ENCODE assay signal across 12 mouse cellular contexts in genomic region chr8:84838513-84838912, GRCm38 (mm10). TPM values are rescaled to one million over a fixed set of nuclear protein-coding genes. Genes with fewer than 3 reads are reported as not detected.
A peak's percentile ranks its signal among the peaks of the same experiment; 100 is the strongest.
DNase-seq lines count a peak whose midpoint lies in the region; ATAC-seq and TF ChIP-seq lines count a peak whose summit lies in the region.
"Had no signal": no experiment of that assay in that cellular context is flagged by ENCODE, and none has a peak within 500 bp of the region (broad histone marks: within the 10 kb centered on the region; RNA-seq: fewer than 3 reads in every experiment).

No protein-coding gene starts in this region.

- peak overlapping the region; percentile 35; the same call in 1 of the 2 replicates for H3K9ac ChIP-seq in heart, embryonic 11.5 days (ENCODE audit: low read depth, low read length)
- no peak overlapping the region for H3K9ac ChIP-seq in embryonic facial prominence, embryonic 13.5 days
- peak overlapping the region; percentile 96 for H3K9ac ChIP-seq in liver, embryonic 15.5 days

- H3K4me2 ChIP-seq in heart, embryonic 11.5 days, result peak overlapping the region; percentile 44
- no peak overlapping the region for H3K4me2 ChIP-seq in embryonic facial prominence, embryonic 13.5 days
- peak overlapping the region; percentile 77 for H3K4me2 ChIP-seq in liver, embryonic 15.5 days

- H3K4me3 ChIP-seq in heart, embryonic 11.5 days (ENCODE audit: low read depth, low read length), result no peak overlapping the region
- peak overlapping the region; percentile 39 for H3K4me3 ChIP-seq in E14TG2a.4 (replicated peaks; ENCODE audit: low read length)
- H3K4me3 ChIP-seq in embryonic facial prominence, embryonic 13.5 days, result 0 out of 2 replicates have a peak overlapping the region, but pooled peaks have one; percentile 6
- peak overlapping the region; percentile 92 for H3K4me3 ChIP-seq in liver, embryonic 15.5 days (replicated peaks)

- intact Hi-C loops in heart, postnatal 25 days (cut with DNase I), result no loop called here
- intact Hi-C loops in left cerebral cortex, postnatal 4 days (cut with DNase I), result no loop called here

- peaks cover 18% of the 10 kb centered on the region for H3K4me1 ChIP-seq in heart, embryonic 11.5 days (ENCODE audit: control insufficient read depth, insufficient read depth, low read length)
- peaks cover 70% of the 10 kb centered on the region for H3K4me1 ChIP-seq in E14TG2a.4 (replicated peaks; ENCODE audit: low read depth, low read length)
- H3K4me1 ChIP-seq in embryonic facial prominence, embryonic 13.5 days, result peaks cover 60% of the 10 kb centered on the region
- H3K4me1 ChIP-seq in liver, embryonic 15.5 days (replicated peaks), result peaks cover 89% of the 10 kb centered on the region

- H3K27ac ChIP-seq in heart, embryonic 11.5 days (ENCODE audit: low read depth, low read length), result peak overlapping the region; percentile 35; the same call in 1 of the 2 replicates
- H3K27ac ChIP-seq in embryonic facial prominence, embryonic 13.5 days, result no peak overlapping the region
- peak overlapping the region; percentile 95 for H3K27ac ChIP-seq in liver, embryonic 15.5 days (replicated peaks)

- no peaks in the 10 kb centered on the region for H3K27me3 ChIP-seq in heart, embryonic 11.5 days (ENCODE audit: control insufficient read depth, insufficient read depth, low read length)
- no peaks in the 10 kb centered on the region for H3K27me3 ChIP-seq in E14TG2a.4 (ENCODE audit: insufficient read depth, low read length)
- H3K27me3 ChIP-seq in embryonic facial prominence, embryonic 13.5 days, result no peaks in the 10 kb centered on the region
- H3K27me3 ChIP-seq in liver, embryonic 15.5 days, result no peaks in the 10 kb centered on the region

- peak; percentile 52 for ATAC-seq in heart, embryonic 11.5 days (replicated peaks; ENCODE audit: insufficient number of reproducible peaks, low FRiP score, low TSS enrichment)
- no peak for ATAC-seq in embryonic facial prominence, embryonic 13.5 days (ENCODE audit: insufficient number of reproducible peaks, insufficient read depth, low FRiP score, low TSS enrichment, low read depth)
- ATAC-seq in liver, embryonic 15.5 days (ENCODE audit: insufficient read depth), result peak; percentile 84

- TF ChIP-seq CTCF in E14TG2a.4 (conservative IDR thresholded peaks at IDR 0.05; ENCODE audit: low read length), result no peak

- H3K36me3 ChIP-seq in heart, embryonic 11.5 days (ENCODE audit: control insufficient read depth, insufficient read depth, low read length), result peaks cover 56% of the 10 kb centered on the region
- H3K36me3 ChIP-seq in E14TG2a.4 (ENCODE audit: insufficient read depth, low read length), result peaks cover 88% of the 10 kb centered on the region
- H3K36me3 ChIP-seq in embryonic facial prominence, embryonic 13.5 days, result peaks cover 81% of the 10 kb centered on the region
- peaks cover 75% of the 10 kb centered on the region for H3K36me3 ChIP-seq in liver, embryonic 15.5 days (replicated peaks)

- 68% methylated on average over 5 of the region's 5 CpGs for WGBS in heart, embryonic 11.5 days (ENCODE audit: insufficient replicate concordance)
- WGBS in embryonic facial prominence, embryonic 13.5 days, result 85% methylated on average over 5 of the region's 5 CpGs
- 27% methylated on average over 5 of the region's 5 CpGs for WGBS in liver, embryonic 15.5 days (ENCODE audit: insufficient replicate concordance)

- DNase-seq in heart, postnatal 25 days (ENCODE audit: low spot score), result no peak
- no peak for DNase-seq in right cerebral cortex, postnatal 4 days
- DNase-seq in left cerebral cortex, postnatal 4 days, result no peak
- DNase-seq in frontal cortex, postnatal 36 days (ENCODE audit: low spot score in 2 of 2), result no peak
- DNase-seq: gastrocnemius, postnatal 14 days; heart, postnatal 4 days; kidney, adult 18-20 months; thymus, postnatal 4 days had no signal

- H3K9me3 ChIP-seq in heart, embryonic 11.5 days (replicated peaks; ENCODE audit: control insufficient read depth, low read length), result no peaks in the 10 kb centered on the region
- H3K9me3 ChIP-seq in E14TG2a.4 (ENCODE audit: low read length), result no peaks in the 10 kb centered on the region
- no peaks in the 10 kb centered on the region for H3K9me3 ChIP-seq in embryonic facial prominence, embryonic 13.5 days
- no peaks in the 10 kb centered on the region for H3K9me3 ChIP-seq in liver, embryonic 15.5 days (replicated peaks)

RNA-seq across cellular contexts. Expression of gene Rad23a, which starts 2.0 kb away (rescaled TPM):
- polyA plus RNA-seq in heart, embryonic 11.5 days (2014; fragmentation: Nextera tagmentation; extraction: Ambion mirVana), result 125 and 127 TPM in 2 replicates
- 10 to 100 TPM; 80.8 to 81.1 TPM for total RNA-seq in heart, postnatal 25 days (2021)
- 97.1 and 100 TPM in 2 replicates for polyA plus RNA-seq in embryonic facial prominence, embryonic 13.5 days (2015; fragmentation: Nextera tagmentation; extraction: Ambion mirVana)
- polyA plus RNA-seq in liver, embryonic 15.5 days (2015; fragmentation: Nextera tagmentation; extraction: Ambion mirVana), result 293 and 323 TPM in 2 replicates
- 10 to 100 TPM; 44.1 to 49.7 TPM for total RNA-seq in left cerebral cortex, postnatal 4 days (2021)

RNA-seq across cellular contexts. Expression of gene Gadd45gip1, which starts 7.2 kb away (rescaled TPM):
- 51.5 and 52.2 TPM in 2 replicates for polyA plus RNA-seq in heart, embryonic 11.5 days (2014; fragmentation: Nextera tagmentation; extraction: Ambion mirVana)
- 10 to 100 TPM; 28.9 to 30.0 TPM for total RNA-seq in heart, postnatal 25 days (2021)
- 45.6 and 48.2 TPM in 2 replicates for polyA plus RNA-seq in embryonic facial prominence, embryonic 13.5 days (2015; fragmentation: Nextera tagmentation; extraction: Ambion mirVana)
- polyA plus RNA-seq in liver, embryonic 15.5 days (2015; fragmentation: Nextera tagmentation; extraction: Ambion mirVana), result 42.4 and 44.9 TPM in 2 replicates
- 10 to 100 TPM; 18.4 to 18.9 TPM for total RNA-seq in left cerebral cortex, postnatal 4 days (2021)

RNA-seq across cellular contexts. Expression of gene Calr, which starts 8.2 kb away (rescaled TPM):
- polyA plus RNA-seq in heart, embryonic 11.5 days (2014; fragmentation: Nextera tagmentation; extraction: Ambion mirVana), result 830 and 894 TPM in 2 replicates
- 100 to 1,000 TPM; 365 to 441 TPM for total RNA-seq in heart, postnatal 25 days (2021)
- polyA plus RNA-seq in embryonic facial prominence, embryonic 13.5 days (2015; fragmentation: Nextera tagmentation; extraction: Ambion mirVana), result 959 and 1,012 TPM in 2 replicates
- 471 and 504 TPM in 2 replicates for polyA plus RNA-seq in liver, embryonic 15.5 days (2015; fragmentation: Nextera tagmentation; extraction: Ambion mirVana)
- 100 to 1,000 TPM; 528 to 548 TPM for total RNA-seq in left cerebral cortex, postnatal 4 days (2021)

RNA-seq across cellular contexts. Expression of gene Dand5, which starts 15.9 kb away (rescaled TPM):
- 5.0 and 6.0 TPM in 2 replicates for polyA plus RNA-seq in heart, embryonic 11.5 days (2014; fragmentation: Nextera tagmentation; extraction: Ambion mirVana)
- 10 to 100 TPM in 1 of 2 experiments, 1 to 10 TPM in 1; 9.6 to 10.3 TPM for total RNA-seq in heart, postnatal 25 days (2021)
- 7.0 TPM in 2 replicates for polyA plus RNA-seq in embryonic facial prominence, embryonic 13.5 days (2015; fragmentation: Nextera tagmentation; extraction: Ambion mirVana)
- polyA plus RNA-seq in liver, embryonic 15.5 days (2015; fragmentation: Nextera tagmentation; extraction: Ambion mirVana), result 2.9 and 3.4 TPM in 2 replicates
- 1 to 10 TPM; 4.9 to 5.5 TPM for total RNA-seq in left cerebral cortex, postnatal 4 days (2021)

RNA-seq across cellular contexts. Expression of gene Farsa, which starts 18.3 kb away (rescaled TPM):
- polyA plus RNA-seq in heart, embryonic 11.5 days (2014; fragmentation: Nextera tagmentation; extraction: Ambion mirVana), result 53.6 and 54.5 TPM in 2 replicates
- total RNA-seq in heart, postnatal 25 days (2021), result 10 to 100 TPM; 24.7 to 25.5 TPM
- polyA plus RNA-seq in embryonic facial prominence, embryonic 13.5 days (2015; fragmentation: Nextera tagmentation; extraction: Ambion mirVana), result 105 and 108 TPM in 2 replicates
- polyA plus RNA-seq in liver, embryonic 15.5 days (2015; fragmentation: Nextera tagmentation; extraction: Ambion mirVana), result 58.8 and 61.9 TPM in 2 replicates
- 10 to 100 TPM; 86.2 to 90.4 TPM for total RNA-seq in left cerebral cortex, postnatal 4 days (2021)
